Mouse (Mus musculus): ENCODE measurements around the gene Neurl1a.

- no peak for TF ChIP-seq GATA1 (IDR thresholded peaks at IDR 0.05; ENCODE audit: low read length)
- TF ChIP-seq TAL1 (IDR thresholded peaks at IDR 0.05; ENCODE audit: low read length), result no peak
These were observed 41.0 kb downstream of the Neurl1a start for GRCm38 (mm10) chr19:47219622-47220021.
